8 mouse cellular contexts compared by ENCODE assay signal in genomic region chr10:91384372-91384771, GRCm38 (mm10).
A peak's percentile ranks its signal among the peaks of the same experiment; 100 is the strongest.
DNase-seq lines count a peak whose midpoint lies in the region; ATAC-seq and TF ChIP-seq lines count a peak whose summit lies in the region.

No protein-coding gene starts in this region.

- H3K9ac ChIP-seq in liver, embryonic 12.5 days: no peak overlapping the region

- 40% methylated on average over 2 of the region's 2 CpGs for WGBS in liver, embryonic 12.5 days (ENCODE audit: insufficient replicate concordance)

- peak; percentile 20 for DNase-seq in layer of hippocampus, adult 9-11 months
- DNase-seq in layer of hippocampus, adult 2 months (ENCODE audit: low spot score in 2 of 2): no peak
- peak; percentile 57 for DNase-seq in brain, adult 2 months (ENCODE audit: low read depth, low spot score)
- DNase-seq in cerebellum, postnatal 36 days: peak; percentile 11 to 27
- peak; percentile 4 to 9 for DNase-seq in layer of hippocampus, postnatal 14 days (ENCODE audit: low spot score in 2 of 2)
- peak; percentile 9 for DNase-seq in right cerebral cortex, postnatal 14 days
- no peak for DNase-seq in adrenal gland, postnatal 25 days

- H3K36me3 ChIP-seq in liver, embryonic 12.5 days: no peaks in the 10 kb centered on the region

- no peaks in the 10 kb centered on the region for H3K27me3 ChIP-seq in liver, embryonic 12.5 days (replicated peaks)

- ATAC-seq in liver, embryonic 12.5 days: no peak

- no peaks in the 10 kb centered on the region for H3K4me1 ChIP-seq in liver, embryonic 12.5 days

- no peak overlapping the region for H3K27ac ChIP-seq in layer of hippocampus, adult 2 months
- no peak overlapping the region for H3K27ac ChIP-seq in liver, embryonic 12.5 days

- no peaks in the 10 kb centered on the region; the same call in 1 of the 2 replicates for H3K9me3 ChIP-seq in liver, embryonic 12.5 days (replicated peaks)

- H3K4me2 ChIP-seq in liver, embryonic 12.5 days: no peak overlapping the region

- no peak for TF ChIP-seq CTCF in layer of hippocampus, adult 2 months (conservative IDR thresholded peaks at IDR 0.05)

- H3K4me3 ChIP-seq in layer of hippocampus, adult 2 months: no peak overlapping the region
- H3K4me3 ChIP-seq in liver, embryonic 12.5 days: no peak overlapping the region

Comparison
In these comparisons a context has a peak if more than half of its experiments do, and no peak if none do; other contexts are left out.
1. DNase-seq: peak in layer of hippocampus, adult 9-11 months (single experiment), brain, adult 2 months (single experiment), cerebellum, postnatal 36 days (2 of 2), layer of hippocampus, postnatal 14 days (2 of 2) and right cerebral cortex, postnatal 14 days (single experiment); none in layer of hippocampus, adult 2 months (0 of 2) and adrenal gland, postnatal 25 days (single experiment).